Mouse (Mus musculus): ENCODE measurements around the gene L3mbtl4. TPM values are rescaled to one million over a fixed set of nuclear protein-coding genes. Genes with fewer than 3 reads are reported as not detected.

L3mbtl4 gene
- polyA plus RNA-seq, 1 experiment = not detected

DNA sequence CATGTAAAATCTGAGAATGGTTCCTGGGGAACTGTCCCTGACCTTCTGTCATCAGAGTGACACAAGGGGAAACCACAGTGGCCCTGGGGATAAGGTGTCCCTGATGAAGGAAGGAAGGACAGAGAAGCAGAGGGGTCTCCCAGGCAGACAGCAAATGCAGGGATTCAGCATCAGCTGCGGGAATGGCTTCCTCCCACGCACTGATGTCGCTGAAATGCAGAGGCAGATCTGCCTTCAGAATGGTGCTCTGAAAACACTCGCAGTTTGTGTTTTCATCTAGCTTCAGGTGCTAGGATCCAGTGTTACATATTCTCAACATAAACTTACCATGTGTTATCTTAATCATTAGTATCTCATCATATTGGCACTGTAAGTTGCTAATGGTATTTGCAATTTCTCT, 351.7 kb downstream of the L3mbtl4 start:
- Histone ChIP-seq H3K4me3 (ENCODE audit: insufficient read depth, low read length) (no peak overlapping the region), H3K27ac (ENCODE audit: insufficient read depth, low read length) (no peak overlapping the region), H3K4me1 (ENCODE audit: control insufficient read depth, insufficient read depth, low read length) (no peaks in the 10 kb centered on the region)
- no peak for TF ChIP-seq POLR2A (IDR thresholded peaks at IDR 0.05; ENCODE audit: low read depth, low read length)
- no peak for TF ChIP-seq CTCF (IDR thresholded peaks at IDR 0.05; ENCODE audit: borderline replicate concordance, insufficient read depth, low read length)

DNA sequence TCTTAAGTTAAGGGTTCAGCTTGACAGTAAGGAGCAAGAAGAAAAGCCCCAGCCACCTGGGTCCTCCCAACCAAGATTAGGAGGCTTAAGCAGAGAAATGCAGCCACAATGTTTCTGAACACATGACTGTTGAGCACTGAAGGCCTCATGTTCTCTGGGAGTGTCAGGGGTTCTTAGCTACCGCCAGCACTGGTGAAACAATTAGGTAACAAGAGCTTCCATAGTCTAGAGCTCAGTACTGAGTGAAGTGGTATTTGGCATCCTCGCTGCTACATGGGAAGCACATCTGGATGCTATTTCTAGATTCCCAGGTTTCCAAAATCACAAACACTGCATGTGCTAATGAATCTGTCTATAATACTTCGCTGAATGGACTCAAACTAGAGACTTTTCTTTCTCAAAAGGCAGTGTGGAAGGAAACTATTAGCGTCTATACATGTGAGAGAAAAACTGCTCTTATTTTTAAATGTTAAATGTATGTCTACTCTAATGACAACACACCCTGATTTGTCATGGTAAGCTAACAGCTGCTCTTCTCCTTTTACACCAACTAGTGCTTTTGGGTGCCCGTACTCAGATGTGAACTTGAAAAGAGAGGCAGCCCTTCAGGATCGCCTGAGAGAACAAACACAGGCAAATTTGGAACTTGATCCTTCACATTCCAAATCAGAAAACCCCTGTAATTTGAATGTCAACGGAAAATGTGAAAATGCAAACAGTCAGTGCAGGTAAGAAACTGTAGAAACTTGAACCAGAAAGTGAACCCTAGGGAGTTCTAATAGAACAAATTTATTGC, 356.2 kb downstream of the L3mbtl4 start:
- Histone ChIP-seq H3K4me1 (ENCODE audit: control insufficient read depth, insufficient read depth, low read length) (no peaks in the 10 kb centered on the region), H3K27ac (ENCODE audit: insufficient read depth, low read length) (no peak overlapping the region), H3K4me3 (ENCODE audit: insufficient read depth, low read length) (no peak overlapping the region)
- no peak for TF ChIP-seq CTCF (IDR thresholded peaks at IDR 0.05; ENCODE audit: borderline replicate concordance, insufficient read depth, low read length)
- no peak for TF ChIP-seq POLR2A (IDR thresholded peaks at IDR 0.05; ENCODE audit: low read depth, low read length)

DNA sequence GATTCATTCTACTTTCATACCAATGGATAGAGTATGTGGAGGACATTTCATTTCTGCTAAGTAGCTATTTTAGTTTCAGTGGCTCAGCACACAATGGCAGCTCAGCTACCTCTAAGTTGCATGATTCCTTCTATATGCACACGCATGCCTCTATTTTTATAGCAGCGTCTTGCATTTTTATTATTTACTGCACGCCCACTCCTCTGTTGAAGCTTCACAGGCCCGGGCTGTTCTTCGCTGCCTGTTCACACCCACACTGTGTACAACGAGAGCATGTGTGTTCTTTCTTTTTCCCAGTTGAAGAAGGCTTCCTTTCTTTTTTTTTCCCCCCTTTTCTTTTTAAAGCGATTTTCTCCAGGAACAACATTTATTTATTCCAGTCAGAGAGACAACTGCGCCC, 357.8 kb downstream of the L3mbtl4 start:
- Histone ChIP-seq H3K4me1 (ENCODE audit: control insufficient read depth, insufficient read depth, low read length) (no peaks in the 10 kb centered on the region), H3K27ac (ENCODE audit: insufficient read depth, low read length) (no peak overlapping the region), H3K4me3 (ENCODE audit: insufficient read depth, low read length) (no peak overlapping the region)
- TF ChIP-seq POLR2A (IDR thresholded peaks at IDR 0.05; ENCODE audit: low read depth, low read length) = no peak
- TF ChIP-seq CTCF (IDR thresholded peaks at IDR 0.05; ENCODE audit: borderline replicate concordance, insufficient read depth, low read length) = no peak

DNA sequence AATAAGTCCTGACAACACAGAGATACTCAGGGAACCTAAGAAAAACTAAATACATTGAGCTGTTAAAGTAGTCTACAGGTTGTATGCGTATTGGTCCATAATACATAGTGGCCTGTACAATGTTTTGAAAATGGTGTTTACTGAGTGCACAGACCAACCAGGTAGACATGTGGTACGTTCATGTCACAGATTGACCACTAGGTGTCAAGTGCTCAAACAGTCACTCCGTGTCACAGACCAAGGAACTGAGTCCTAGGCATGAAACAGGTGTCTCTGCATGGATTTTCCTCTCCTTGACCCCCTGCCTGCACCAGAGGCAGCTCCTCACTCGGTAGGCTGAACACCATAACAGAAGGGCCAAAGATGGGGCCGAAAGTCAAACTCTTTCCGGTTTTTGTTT, 366.6 kb downstream of the L3mbtl4 start:
- no peaks in the 10 kb centered on the region for H3K4me1 ChIP-seq (ENCODE audit: control insufficient read depth, insufficient read depth, low read length)
- H3K4me3 ChIP-seq (ENCODE audit: insufficient read depth, low read length) = no peak overlapping the region
- H3K27ac ChIP-seq (ENCODE audit: insufficient read depth, low read length) = no peak overlapping the region
- no peak for TF ChIP-seq CTCF (IDR thresholded peaks at IDR 0.05; ENCODE audit: borderline replicate concordance, insufficient read depth, low read length)

DNA sequence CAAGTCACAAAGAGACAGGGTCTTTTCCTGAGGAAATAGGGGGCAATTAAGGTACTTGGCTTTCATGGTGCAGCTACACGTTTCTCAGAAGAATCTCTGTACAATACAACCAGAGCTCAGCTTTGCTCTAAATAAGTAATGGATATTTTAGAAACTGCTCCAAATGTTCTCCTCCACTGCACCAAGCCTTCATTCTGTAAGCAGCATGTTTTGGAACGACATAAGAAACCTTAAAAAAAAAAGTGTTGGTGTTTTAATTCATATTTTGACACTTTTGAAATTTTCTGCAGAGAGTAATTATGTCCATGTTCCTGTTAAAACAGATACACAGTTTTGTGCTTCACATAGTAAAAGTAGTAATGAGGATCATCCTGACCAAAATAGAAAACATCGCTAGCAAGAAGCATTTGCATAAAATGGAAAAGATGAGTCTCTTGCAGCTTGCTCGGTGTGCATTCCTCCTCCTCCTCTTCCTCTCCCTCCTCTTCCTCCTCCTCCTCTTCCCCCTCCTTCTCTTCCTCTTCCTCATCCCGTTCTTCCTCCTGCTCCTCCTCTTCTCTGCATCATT, 369.0 kb downstream of the L3mbtl4 start:
- H3K4me3 ChIP-seq (ENCODE audit: insufficient read depth, low read length) = no peak overlapping the region
- no peaks in the 10 kb centered on the region for H3K4me1 ChIP-seq (ENCODE audit: control insufficient read depth, insufficient read depth, low read length)
- TF ChIP-seq POLR2A (IDR thresholded peaks at IDR 0.05; ENCODE audit: low read depth, low read length) = no peak
- TF ChIP-seq CTCF (IDR thresholded peaks at IDR 0.05; ENCODE audit: borderline replicate concordance, insufficient read depth, low read length) = no peak
- no peak overlapping the region for H3K27ac ChIP-seq (ENCODE audit: insufficient read depth, low read length)

DNA sequence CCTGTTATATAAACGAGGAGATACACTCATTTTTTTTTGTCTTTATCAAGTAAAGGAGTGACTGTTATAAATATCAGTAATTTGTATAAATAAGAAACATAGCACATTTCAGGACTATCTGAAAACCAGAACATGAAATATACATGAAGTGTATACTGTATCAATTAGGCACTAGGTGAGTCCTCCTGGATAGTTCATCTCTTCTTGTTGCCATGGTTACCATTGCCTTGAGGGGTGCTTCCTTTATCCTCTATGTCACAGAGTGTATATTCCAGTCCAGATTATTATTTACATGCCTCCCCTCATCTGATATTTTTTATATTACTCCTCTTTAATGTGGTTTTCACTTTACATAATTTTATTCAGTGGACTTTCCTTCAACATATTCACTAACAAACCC, 392.9 kb downstream of the L3mbtl4 start:
- H3K4me3 ChIP-seq (ENCODE audit: insufficient read depth, low read length) = no peak overlapping the region
- TF ChIP-seq POLR2A (IDR thresholded peaks at IDR 0.05; ENCODE audit: low read depth, low read length) (no peak), CTCF (IDR thresholded peaks at IDR 0.05; ENCODE audit: borderline replicate concordance, insufficient read depth, low read length) (no peak)
- H3K27ac ChIP-seq (ENCODE audit: insufficient read depth, low read length) = no peak overlapping the region
- no peaks in the 10 kb centered on the region for H3K4me1 ChIP-seq (ENCODE audit: control insufficient read depth, insufficient read depth, low read length)

DNA sequence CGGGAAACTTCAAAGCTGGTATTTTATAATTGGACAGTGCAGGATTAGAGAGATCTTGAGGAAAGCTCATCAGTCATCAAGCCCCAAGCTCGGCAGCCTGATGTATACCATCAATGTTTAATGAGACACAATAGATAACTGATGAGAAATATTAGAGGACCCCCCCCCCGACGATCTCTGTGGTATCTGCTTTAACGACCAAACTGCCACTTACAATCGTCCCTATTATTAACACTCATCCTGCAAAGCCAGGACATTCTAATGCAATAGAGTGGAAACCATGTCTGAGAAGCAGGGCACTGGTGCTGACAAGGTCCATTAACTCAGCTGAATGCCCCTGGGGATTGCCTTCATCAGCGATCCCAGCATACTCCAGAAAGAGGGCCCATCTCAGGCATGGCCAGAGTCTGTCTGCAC, 398.5 kb downstream of the L3mbtl4 start:
- Histone ChIP-seq H3K4me1 (ENCODE audit: control insufficient read depth, insufficient read depth, low read length) (no peaks in the 10 kb centered on the region), H3K4me3 (ENCODE audit: insufficient read depth, low read length) (no peak overlapping the region), H3K27ac (ENCODE audit: insufficient read depth, low read length) (no peak overlapping the region)
- TF ChIP-seq CTCF (IDR thresholded peaks at IDR 0.05; ENCODE audit: borderline replicate concordance, insufficient read depth, low read length) (no peak), POLR2A (IDR thresholded peaks at IDR 0.05; ENCODE audit: low read depth, low read length) (no peak)

DNA sequence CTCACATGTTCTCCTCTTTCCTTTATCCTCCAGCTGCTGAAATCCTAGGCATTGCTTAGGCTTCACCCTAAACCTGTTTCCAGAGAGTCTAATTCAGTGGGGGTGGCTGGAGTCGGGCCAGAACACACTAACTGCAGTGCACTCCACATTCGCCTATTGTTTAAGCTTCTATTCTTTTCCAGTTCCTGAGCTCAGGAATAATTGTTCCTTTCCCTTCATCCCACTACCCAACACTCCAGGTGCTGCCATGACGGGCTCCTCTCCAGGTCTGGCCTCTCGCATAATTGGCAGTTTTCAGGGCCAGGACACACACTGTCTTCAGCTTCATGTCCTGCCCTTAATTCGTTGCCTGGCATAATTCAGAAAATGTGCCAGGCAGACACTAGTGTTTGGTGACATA, 437.1 kb downstream of the L3mbtl4 start:
- H3K4me3 ChIP-seq (ENCODE audit: insufficient read depth, low read length) = no peak overlapping the region
- no peak for TF ChIP-seq POLR2A (IDR thresholded peaks at IDR 0.05; ENCODE audit: low read depth, low read length)
- no peak for TF ChIP-seq CTCF (IDR thresholded peaks at IDR 0.05; ENCODE audit: borderline replicate concordance, insufficient read depth, low read length)

DNA sequence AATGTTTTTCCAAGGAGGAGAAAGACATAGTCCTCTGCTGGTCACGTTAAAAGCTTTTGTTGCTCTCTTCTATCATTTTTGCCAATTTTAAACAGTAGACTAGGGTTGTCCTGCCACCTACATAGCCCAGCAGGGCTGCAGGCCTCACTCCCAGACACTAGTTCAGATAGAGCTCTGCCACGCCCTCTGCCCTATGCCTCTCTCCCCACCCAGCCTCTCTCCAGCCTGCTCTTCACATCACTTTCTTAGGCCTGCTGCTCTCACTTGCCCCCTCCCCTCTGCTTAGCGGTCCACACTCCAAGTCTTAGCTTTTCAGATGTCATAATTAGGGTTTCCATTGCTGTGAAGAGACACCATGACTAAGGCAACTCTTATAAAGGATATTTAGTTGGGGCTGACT, 437.8 kb downstream of the L3mbtl4 start:
- no peak for TF ChIP-seq CTCF (IDR thresholded peaks at IDR 0.05; ENCODE audit: borderline replicate concordance, insufficient read depth, low read length)
- no peak for TF ChIP-seq POLR2A (IDR thresholded peaks at IDR 0.05; ENCODE audit: low read depth, low read length)
- Histone ChIP-seq H3K4me1 (ENCODE audit: control insufficient read depth, insufficient read depth, low read length) (no peaks in the 10 kb centered on the region), H3K4me3 (ENCODE audit: insufficient read depth, low read length) (no peak overlapping the region), H3K27ac (ENCODE audit: insufficient read depth, low read length) (no peak overlapping the region)

More for the DNA sequence above, 437.1 kb downstream of the L3mbtl4 start:
- H3K4me1 ChIP-seq (ENCODE audit: control insufficient read depth, insufficient read depth, low read length) = no peaks in the 10 kb centered on the region
- no peak overlapping the region for H3K27ac ChIP-seq (ENCODE audit: insufficient read depth, low read length)

DNA sequence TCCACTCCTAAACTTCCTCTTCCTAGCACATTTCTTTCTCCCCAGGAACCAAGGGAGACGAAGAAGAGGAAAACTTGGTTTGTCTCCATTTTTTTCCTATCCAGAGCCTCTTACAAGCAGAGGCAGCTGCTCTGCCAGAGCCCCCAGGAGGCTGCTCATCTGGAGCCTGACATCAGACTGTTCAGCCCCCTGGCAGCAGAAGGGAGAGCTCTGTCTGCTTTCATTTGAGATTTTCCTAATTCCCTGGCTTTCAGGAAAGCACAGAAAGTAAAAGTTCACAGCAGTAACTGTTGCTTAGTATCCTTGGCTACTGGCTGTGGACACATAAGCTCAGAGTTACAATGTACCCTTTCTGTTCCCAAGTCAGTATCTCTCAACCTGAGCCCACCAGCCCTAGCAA, 474.7 kb downstream of the L3mbtl4 start:
- TF ChIP-seq POLR2A (IDR thresholded peaks at IDR 0.05; ENCODE audit: low read depth, low read length) (no peak), CTCF (IDR thresholded peaks at IDR 0.05; ENCODE audit: borderline replicate concordance, insufficient read depth, low read length) (no peak)
- no peaks in the 10 kb centered on the region for H3K4me1 ChIP-seq (ENCODE audit: control insufficient read depth, insufficient read depth, low read length)
- H3K4me3 ChIP-seq (ENCODE audit: insufficient read depth, low read length) = no peak overlapping the region
- no peak overlapping the region for H3K27ac ChIP-seq (ENCODE audit: insufficient read depth, low read length)

Measured in embryonic fibroblast, embryonic 13.5 days (primary cell).